ENCODE assay signal across 19 mouse cellular contexts in genomic region chr17:44963051-44963798, GRCm38 (mm10).
DNase-seq lines count a peak whose midpoint lies in the region; ATAC-seq and TF ChIP-seq lines count a peak whose summit lies in the region.
"Had no signal": no experiment of that assay in that cellular context is flagged by ENCODE, and none has a peak within 500 bp of the region (broad histone marks: within the 10 kb centered on the region; RNA-seq: fewer than 3 reads in every experiment).

No protein-coding gene starts in this region.

- no peaks in the 10 kb centered on the region for H3K4me1 ChIP-seq in forebrain, embryonic 14.5 days (ENCODE audit: control insufficient read depth, insufficient read depth, low read length)
- no peaks in the 10 kb centered on the region for H3K4me1 ChIP-seq in forebrain, embryonic 13.5 days
- H3K4me1 ChIP-seq in midbrain, embryonic 14.5 days (ENCODE audit: control insufficient read depth, insufficient read depth, low read length) = no peaks in the 10 kb centered on the region
- H3K4me1 ChIP-seq in midbrain, postnatal 0 days (ENCODE audit: insufficient read depth, low read length) = no peaks in the 10 kb centered on the region
- H3K4me1 ChIP-seq: heart, embryonic 15.5 days; kidney, embryonic 15.5 days; midbrain, embryonic 13.5 days had no signal

- H3K9ac ChIP-seq in forebrain, embryonic 14.5 days (ENCODE audit: low read length) = no peak overlapping the region
- no peak overlapping the region for H3K9ac ChIP-seq in forebrain, embryonic 13.5 days
- no peak overlapping the region for H3K9ac ChIP-seq in midbrain, embryonic 14.5 days (replicated peaks; ENCODE audit: low read length)
- H3K9ac ChIP-seq in midbrain, postnatal 0 days (replicated peaks; ENCODE audit: low read length, poor library complexity, severe bottlenecking) = no peak overlapping the region
- H3K9ac ChIP-seq: heart, embryonic 15.5 days; kidney, embryonic 15.5 days; liver, embryonic 14.5 days; midbrain, embryonic 13.5 days had no signal

- no peaks in the 10 kb centered on the region for H3K9me3 ChIP-seq in forebrain, embryonic 14.5 days (replicated peaks; ENCODE audit: control insufficient read depth, low read length)
- H3K9me3 ChIP-seq in forebrain, embryonic 13.5 days (replicated peaks) = no peaks in the 10 kb centered on the region
- no peaks in the 10 kb centered on the region for H3K9me3 ChIP-seq in midbrain, embryonic 14.5 days (ENCODE audit: control insufficient read depth, low read length)
- H3K9me3 ChIP-seq in midbrain, postnatal 0 days (ENCODE audit: low read length) = no peaks in the 10 kb centered on the region
- H3K9me3 ChIP-seq: heart, embryonic 15.5 days; kidney, embryonic 15.5 days; midbrain, embryonic 13.5 days had no signal

- H3K27ac ChIP-seq in forebrain, embryonic 14.5 days (ENCODE audit: low read depth, low read length) = no peak overlapping the region
- H3K27ac ChIP-seq in forebrain, embryonic 13.5 days = no peak overlapping the region
- H3K27ac ChIP-seq in midbrain, embryonic 14.5 days (replicated peaks; ENCODE audit: low read depth, low read length) = no peak overlapping the region
- H3K27ac ChIP-seq in midbrain, postnatal 0 days (ENCODE audit: low read depth, low read length) = no peak overlapping the region
- H3K27ac ChIP-seq: heart, adult 2 months; heart, embryonic 15.5 days; hindbrain, postnatal 0 days; kidney, embryonic 15.5 days; liver, embryonic 14.5 days; macrophage; midbrain, embryonic 13.5 days had no signal

- no peak overlapping the region for H3K4me3 ChIP-seq in forebrain, embryonic 14.5 days (ENCODE audit: low read depth, low read length)
- H3K4me3 ChIP-seq in forebrain, embryonic 13.5 days = no peak overlapping the region
- no peak overlapping the region for H3K4me3 ChIP-seq in midbrain, embryonic 14.5 days (replicated peaks; ENCODE audit: low read depth, low read length)
- H3K4me3 ChIP-seq in midbrain, postnatal 0 days (ENCODE audit: low read depth, low read length) = no peak overlapping the region
- H3K4me3 ChIP-seq: heart, adult 2 months; heart, embryonic 15.5 days; kidney, embryonic 15.5 days; midbrain, embryonic 13.5 days had no signal

- H3K27me3 ChIP-seq in forebrain, embryonic 14.5 days (replicated peaks; ENCODE audit: control insufficient read depth, insufficient read depth, low read length) = no peaks in the 10 kb centered on the region
- no peaks in the 10 kb centered on the region for H3K27me3 ChIP-seq in forebrain, embryonic 13.5 days
- no peaks in the 10 kb centered on the region for H3K27me3 ChIP-seq in midbrain, embryonic 14.5 days (ENCODE audit: control insufficient read depth, insufficient read depth, low read length)
- H3K27me3 ChIP-seq in midbrain, postnatal 0 days (ENCODE audit: insufficient read depth, low read length) = no peaks in the 10 kb centered on the region
- H3K27me3 ChIP-seq: CH12.LX; heart, embryonic 15.5 days; kidney, embryonic 15.5 days; midbrain, embryonic 13.5 days had no signal

- DNase-seq in forebrain, embryonic 14.5 days (ENCODE audit: low spot score) = no peak
- peak; percentile 14 for DNase-seq in midbrain, embryonic 14.5 days
- no peak for DNase-seq in midbrain, postnatal 0 days (ENCODE audit: low spot score)
- peak; percentile 15 for DNase-seq in telencephalon, adult 2 months (ENCODE audit: low read depth, low spot score)
- DNase-seq in urinary bladder, postnatal 10 days (ENCODE audit: low spot score) = no peak
- DNase-seq: adrenal gland, postnatal 25 days; gastrocnemius, postnatal 14 days; heart, adult 2 months; thymus, postnatal 25 days had no signal

- TF ChIP-seq CTCF in midbrain, postnatal 0 days (IDR thresholded peaks at IDR 0.05) = no peak

- WGBS in forebrain, embryonic 14.5 days = 79% methylated on average over 6 of the region's 6 CpGs
- 75% methylated on average over 6 of the region's 6 CpGs for WGBS in forebrain, embryonic 13.5 days
- 67% methylated on average over 6 of the region's 6 CpGs for whole genome bisulfite sequencing in midbrain, embryonic 14.5 days
- 70% methylated on average over 6 of the region's 6 CpGs for WGBS in midbrain, postnatal 0 days

- H3K36me3 ChIP-seq in forebrain, embryonic 14.5 days (ENCODE audit: control insufficient read depth, insufficient read depth, low read length) = no peaks in the 10 kb centered on the region
- H3K36me3 ChIP-seq in forebrain, embryonic 13.5 days (ENCODE audit: poor library complexity, severe bottlenecking) = no peaks in the 10 kb centered on the region
- no peaks in the 10 kb centered on the region for H3K36me3 ChIP-seq in midbrain, embryonic 14.5 days (ENCODE audit: control insufficient read depth, insufficient read depth, low read length)
- H3K36me3 ChIP-seq in midbrain, postnatal 0 days (ENCODE audit: insufficient read depth, low read length) = no peaks in the 10 kb centered on the region
- H3K36me3 ChIP-seq: heart, embryonic 15.5 days; kidney, embryonic 15.5 days; midbrain, embryonic 13.5 days had no signal

- no peak overlapping the region for H3K4me2 ChIP-seq in forebrain, embryonic 14.5 days (ENCODE audit: low read length)
- H3K4me2 ChIP-seq in forebrain, embryonic 13.5 days = no peak overlapping the region
- no peak overlapping the region for H3K4me2 ChIP-seq in midbrain, embryonic 14.5 days (ENCODE audit: low read length)
- no peak overlapping the region for H3K4me2 ChIP-seq in midbrain, postnatal 0 days (ENCODE audit: low read depth, low read length, poor library complexity, severe bottlenecking)
- H3K4me2 ChIP-seq: heart, embryonic 15.5 days; kidney, embryonic 15.5 days; midbrain, embryonic 13.5 days had no signal

- peak; percentile 50; the same call in 1 of the 2 replicates for ATAC-seq in forebrain, embryonic 14.5 days
- no peak for ATAC-seq in forebrain, embryonic 13.5 days
- ATAC-seq in midbrain, embryonic 14.5 days (ENCODE audit: low FRiP score, low TSS enrichment) = no peak
- ATAC-seq in midbrain, postnatal 0 days (ENCODE audit: low FRiP score) = no peak
- 0 out of 2 replicates have a peak, but pooled peaks have one; percentile 39 for ATAC-seq in common myeloid progenitor, adult 5-6 weeks (replicated peaks; ENCODE audit: low read depth, poor library complexity, severe bottlenecking)
- ATAC-seq: hindbrain, postnatal 0 days; intestine, postnatal 0 days; midbrain, embryonic 13.5 days had no signal

Comparison
In these comparisons a context has a peak if more than half of its experiments do, and no peak if none do; other contexts are left out.
1. ATAC-seq: peak in forebrain, embryonic 14.5 days (single experiment) and common myeloid progenitor, adult 5-6 weeks (single experiment); none in forebrain, embryonic 13.5 days (single experiment), midbrain, embryonic 14.5 days (single experiment) and midbrain, postnatal 0 days (single experiment).
2. DNase-seq: peak in midbrain, embryonic 14.5 days (single experiment) and telencephalon, adult 2 months (single experiment); none in forebrain, embryonic 14.5 days (single experiment), midbrain, postnatal 0 days (single experiment) and urinary bladder, postnatal 10 days (single experiment).